Mouse (Mus musculus) midbrain, embryonic 13.5 days (tissue): Measurements from ENCODE around the gene Zfp827. TPM values are rescaled to one million over a fixed set of nuclear protein-coding genes. Genes with fewer than 3 reads are reported as not detected.

Source experiments
- ATAC-seq: fragments of 200-750 bp; cut with Nextera tagmentation; 2 replicates; pipeline ENCODE4 v1.8.0; 2017; ENCODE audit warnings: mild to moderate bottlenecking, moderate TSS enrichment, moderate library complexity
- H3K27ac ChIP-seq: fragments of 300-500 bp; sonication (generic); 2 replicates; pipeline ENCODE4 v1.5.1; 2015; ENCODE audit warnings: inconsistent platforms, mild to moderate bottlenecking, moderate library complexity
- H3K27me3 ChIP-seq: fragments of 300-500 bp; sonication (generic); 2 replicates; pipeline ENCODE4 v1.6.1; 2015; ENCODE audit warnings: mild to moderate bottlenecking, inconsistent platforms
- H3K36me3 ChIP-seq: fragments of 300-500 bp; sonication (generic); 2 replicates; pipeline ENCODE4 v1.6.1; 2015; ENCODE audit warnings: mild to moderate bottlenecking, inconsistent platforms
- H3K4me1 ChIP-seq: fragments of 300-500 bp; sonication (generic); replicated peaks from 2 replicates; pipeline ENCODE4 v1.6.1; 2015; ENCODE audit warnings: inconsistent platforms
- H3K4me2 ChIP-seq: fragments of 300-500 bp; sonication (generic); replicated peaks from 2 replicates; pipeline ENCODE4 v1.6.1; 2015; ENCODE audit warnings: moderate library complexity, mild to moderate bottlenecking, inconsistent platforms
- H3K4me3 ChIP-seq: fragments of 300-500 bp; sonication (generic); replicated peaks from 2 replicates; pipeline ENCODE4 v1.5.1; 2015; ENCODE audit warnings: mild to moderate bottlenecking, inconsistent platforms
- H3K9ac ChIP-seq: fragments of 300-500 bp; sonication (generic); replicated peaks from 2 replicates; pipeline ENCODE4 v1.6.1; 2015; ENCODE audit warnings: mild to moderate bottlenecking, inconsistent platforms
- H3K9me3 ChIP-seq: fragments of 300-500 bp; sonication (generic); 2 replicates; pipeline ENCODE4 v1.6.1; 2016; ENCODE audit warnings: mild to moderate bottlenecking, inconsistent platforms
- WGBS: fragments of 180-500 bp; shearing (Covaris S2); methylation state at CpG from one replicate; pipeline ENCODE4 v1.1.7; 2015; 5-methylcytosine and 5-hydroxymethylcytosine counted together
- polyA plus RNA-seq: library from polyadenylated mRNA; unstranded; fragments of >200 nt; fragmentation: Nextera tagmentation; extraction: Ambion mirVana; gene quantifications from 2 replicates; pipeline ENCODE4 v1.2.1, GENCODE M21; 2015

Zfp827 gene
- polyA plus RNA-seq, 1 experiment from 2014 or later, result 14.6 TPM

DNA sequence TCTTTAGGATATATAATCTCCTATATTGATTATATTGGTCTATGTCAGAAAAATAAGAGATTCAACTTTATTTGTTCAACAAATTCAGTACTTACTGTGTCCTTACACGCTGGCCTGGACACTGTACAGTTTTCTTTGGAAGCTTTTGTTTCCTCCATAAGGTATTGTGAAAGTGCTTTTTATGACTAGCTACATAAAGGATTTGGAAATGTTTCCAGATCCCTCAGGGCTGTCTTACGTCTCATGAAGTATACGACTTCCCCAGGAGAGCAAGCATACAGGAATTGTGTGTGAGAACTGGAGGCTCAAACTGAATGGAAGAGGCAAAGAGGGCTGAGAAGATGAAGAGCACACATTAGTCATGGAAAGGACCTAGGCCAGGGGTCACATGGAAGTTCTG is 45.1 kb downstream of the Zfp827 start:
- Histone ChIP-seq H3K27ac (no peak overlapping the region), H3K9ac (no peak overlapping the region), H3K4me2 (no peak overlapping the region), H3K36me3 (peaks cover 53% of the 10 kb centered on the region), H3K9me3 (no peaks in the 10 kb centered on the region), H3K4me3 (no peak overlapping the region), H3K4me1 (peaks cover 21% of the 10 kb centered on the region), H3K27me3 (no peaks in the 10 kb centered on the region)
- ATAC-seq, result no peak
- whole genome bisulfite sequencing, result 81% methylated on average over 3 of the region's 3 CpGs

DNA sequence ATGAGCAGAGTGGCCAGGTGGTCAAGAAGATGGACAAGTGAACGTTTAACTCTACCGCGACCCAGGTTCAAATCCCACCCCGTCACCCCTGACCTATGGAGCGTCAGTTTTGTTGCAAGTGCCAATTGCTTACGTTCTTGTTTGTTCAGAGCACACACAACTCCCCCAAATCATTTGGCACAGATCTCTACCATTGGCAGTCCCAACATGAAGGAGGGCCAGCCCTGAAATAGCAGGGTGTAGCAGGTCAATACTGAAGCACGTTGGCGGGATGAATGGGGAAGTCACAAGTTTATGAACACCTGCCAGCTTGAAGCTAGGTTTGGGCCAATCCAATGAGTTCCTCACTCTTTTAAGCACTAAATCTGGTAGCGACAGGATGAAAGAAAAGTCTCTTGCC is 46.7 kb downstream of the Zfp827 start:
- H3K4me2 ChIP-seq, result no peak overlapping the region
- peaks cover 50% of the 10 kb centered on the region for H3K36me3 ChIP-seq
- H3K4me1 ChIP-seq, result peaks cover 27% of the 10 kb centered on the region
- ATAC-seq, result no peak
- H3K27me3 ChIP-seq, result no peaks in the 10 kb centered on the region
- H3K9me3 ChIP-seq, result no peaks in the 10 kb centered on the region
- H3K9ac ChIP-seq, result no peak overlapping the region
- H3K4me3 ChIP-seq, result no peak overlapping the region
- WGBS, result 92% methylated on average over 9 of the region's 9 CpGs
- no peak overlapping the region for H3K27ac ChIP-seq

DNA sequence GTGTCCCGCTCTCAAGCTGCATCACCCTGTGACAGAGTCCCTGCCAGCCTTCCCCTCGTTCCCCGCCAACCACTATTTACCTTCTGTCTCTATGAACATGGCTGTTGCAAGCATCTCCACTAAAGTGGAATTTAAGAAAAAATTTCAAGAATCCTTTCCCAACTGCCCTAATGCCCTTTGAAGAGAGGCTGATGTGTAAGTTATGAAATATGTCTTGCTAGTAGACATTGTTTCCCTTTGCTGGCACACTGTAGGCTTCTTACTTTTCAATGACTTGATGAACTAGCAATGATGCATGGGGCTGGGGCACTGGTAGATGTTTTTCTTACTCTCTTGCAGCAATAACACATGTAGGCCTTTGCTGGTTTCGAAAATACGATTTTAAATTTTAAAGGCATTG is 49.0 kb downstream of the Zfp827 start:
- WGBS, result 92% methylated on average over 5 of the region's 5 CpGs
- ATAC-seq, result no peak
- no peak overlapping the region for H3K4me2 ChIP-seq
- H3K9me3 ChIP-seq, result no peaks in the 10 kb centered on the region
- H3K9ac ChIP-seq, result no peak overlapping the region
- peak overlapping the region; percentile 87; the same call in 1 of the 2 replicates for H3K27ac ChIP-seq
- H3K36me3 ChIP-seq, result peaks cover 36% of the 10 kb centered on the region
- no peak overlapping the region for H3K4me3 ChIP-seq
- H3K27me3 ChIP-seq, result no peaks in the 10 kb centered on the region
- H3K4me1 ChIP-seq, result peaks cover 31% of the 10 kb centered on the region

DNA sequence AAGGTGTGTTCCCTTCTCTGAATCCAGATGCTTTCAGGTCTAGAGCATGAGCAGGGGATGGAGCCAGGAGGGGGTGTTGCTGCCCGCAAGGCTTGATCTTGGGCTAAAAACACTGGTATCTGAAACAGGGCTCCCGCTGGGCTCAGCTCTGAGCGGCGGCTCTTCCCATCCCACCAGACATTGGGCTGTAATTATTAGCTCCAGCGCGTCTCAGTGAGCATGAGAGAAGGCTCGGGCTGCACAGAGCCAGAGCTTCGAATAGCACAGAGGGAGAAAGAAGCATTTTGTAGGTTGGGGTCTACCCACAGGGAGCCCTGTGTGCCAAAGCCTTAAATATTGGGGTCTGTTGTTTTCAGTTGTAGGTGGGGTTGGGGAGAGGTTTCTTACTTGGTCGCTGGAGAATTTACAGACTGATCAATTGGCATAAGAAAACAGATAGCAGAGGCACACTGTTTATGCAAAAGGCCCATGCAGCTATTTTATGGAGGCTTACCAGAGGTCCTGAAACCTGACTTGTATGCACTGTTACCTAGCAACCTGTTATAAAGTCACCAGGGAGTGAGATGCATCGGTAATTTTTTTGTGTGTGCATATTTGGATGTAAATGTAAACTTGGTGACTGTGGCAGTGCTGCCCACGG is 50.4 kb downstream of the Zfp827 start:
- 10% methylated on average over 11 of the region's 11 CpGs for WGBS
- Histone ChIP-seq H3K4me2 (peak overlapping the region; percentile 26), H3K36me3 (peaks cover 41% of the 10 kb centered on the region), H3K27me3 (no peaks in the 10 kb centered on the region), H3K27ac (peak overlapping the region; percentile 87), H3K4me1 (peaks cover 37% of the 10 kb centered on the region), H3K4me3 (no peak overlapping the region), H3K9ac (peak overlapping the region; percentile 39; the same call in 1 of the 2 replicates), H3K9me3 (no peaks in the 10 kb centered on the region)
- ATAC-seq, result peak; percentile 73

DNA sequence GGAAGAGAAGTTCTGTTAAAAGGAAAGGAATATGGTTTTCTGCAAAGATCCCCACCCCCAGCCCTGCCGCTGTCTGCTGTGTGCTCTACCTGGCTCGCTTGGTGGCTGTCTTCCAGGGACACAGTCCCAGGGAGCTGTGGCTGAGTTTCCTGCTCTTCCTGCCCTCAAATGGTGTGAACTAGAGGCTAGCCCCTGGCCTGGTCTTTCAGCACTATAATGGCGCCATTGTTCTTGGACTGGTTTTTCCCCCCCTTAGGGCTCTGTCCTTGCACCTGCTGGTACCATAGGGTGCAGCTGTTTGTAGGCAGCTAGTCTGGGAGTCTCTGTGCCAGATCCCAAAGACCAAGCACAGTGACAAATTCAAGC is 50.9 kb downstream of the Zfp827 start:
- H3K9me3 ChIP-seq, result no peaks in the 10 kb centered on the region
- H3K27ac ChIP-seq, result peak overlapping the region; percentile 87
- H3K27me3 ChIP-seq, result no peaks in the 10 kb centered on the region
- H3K4me3 ChIP-seq, result no peak overlapping the region
- 55% methylated on average over 3 of the region's 3 CpGs for WGBS
- peaks cover 37% of the 10 kb centered on the region for H3K4me1 ChIP-seq
- no peak overlapping the region for H3K9ac ChIP-seq
- H3K4me2 ChIP-seq, result peak overlapping the region; percentile 26
- H3K36me3 ChIP-seq, result peaks cover 41% of the 10 kb centered on the region
- ATAC-seq, result peak; percentile 47

DNA sequence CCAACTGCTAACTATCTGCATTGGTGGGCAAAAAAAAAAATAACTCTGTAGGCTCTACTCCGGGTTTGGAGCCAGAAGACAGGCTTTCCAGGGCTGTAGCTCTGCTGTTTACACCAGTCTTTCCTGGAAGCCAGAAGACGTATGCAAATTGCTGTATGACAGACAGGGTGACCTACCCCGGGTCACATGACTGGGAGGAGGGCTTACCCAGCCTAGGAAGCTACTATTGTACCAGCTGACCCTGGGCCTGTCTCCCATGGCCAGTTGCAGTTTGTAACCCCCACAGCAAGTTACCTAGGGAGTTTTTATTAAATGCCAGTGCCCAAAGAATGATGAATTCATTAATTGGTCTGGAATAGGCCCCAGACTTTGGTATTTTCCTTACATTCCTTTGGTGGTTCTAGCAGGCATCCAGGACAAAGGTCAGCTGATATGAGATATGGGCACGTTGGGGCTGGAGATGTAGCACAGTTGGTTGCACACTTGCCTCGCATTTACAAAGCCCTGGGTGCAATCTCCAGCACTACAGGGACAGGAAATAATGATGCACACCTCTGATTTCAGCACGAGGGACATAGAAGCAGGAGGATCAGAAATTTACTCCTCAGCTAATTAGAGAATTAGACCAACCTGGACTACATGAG is 52.0 kb downstream of the Zfp827 start:
- ATAC-seq, result no peak
- Histone ChIP-seq H3K27ac (peak overlapping the region; percentile 87; the same call in 1 of the 2 replicates), H3K4me1 (peaks cover 37% of the 10 kb centered on the region), H3K36me3 (peaks cover 34% of the 10 kb centered on the region), H3K9me3 (no peaks in the 10 kb centered on the region), H3K4me3 (no peak overlapping the region), H3K27me3 (no peaks in the 10 kb centered on the region), H3K4me2 (no peak overlapping the region), H3K9ac (no peak overlapping the region)
- WGBS, result 78% methylated on average over 6 of the region's 6 CpGs

DNA sequence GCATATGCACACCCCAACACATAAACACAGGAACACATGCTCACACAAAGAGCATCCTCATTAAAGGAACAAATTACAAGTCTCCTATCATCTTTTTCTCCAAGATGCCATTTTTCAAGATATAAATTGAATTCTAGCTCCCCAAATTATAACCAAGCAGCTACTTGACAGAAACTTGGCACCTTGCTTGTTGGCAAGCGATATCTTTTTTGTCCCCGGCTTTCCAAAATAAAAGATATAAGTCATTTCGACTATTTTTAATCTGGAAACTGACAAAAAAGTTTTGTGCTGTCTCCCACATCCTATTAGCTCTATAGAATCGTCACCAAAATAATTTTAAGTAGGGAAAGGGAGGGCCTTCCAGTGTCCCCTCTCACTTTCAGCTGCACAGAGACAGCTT is 53.1 kb downstream of the Zfp827 start:
- Histone ChIP-seq H3K9me3 (no peaks in the 10 kb centered on the region), H3K4me1 (peaks cover 37% of the 10 kb centered on the region), H3K36me3 (peaks cover 23% of the 10 kb centered on the region), H3K9ac (no peak overlapping the region), H3K4me3 (no peak overlapping the region), H3K4me2 (no peak overlapping the region), H3K27me3 (no peaks in the 10 kb centered on the region), H3K27ac (no peak overlapping the region)
- 92% methylated on average over 4 of the region's 4 CpGs for WGBS
- ATAC-seq, result no peak

DNA sequence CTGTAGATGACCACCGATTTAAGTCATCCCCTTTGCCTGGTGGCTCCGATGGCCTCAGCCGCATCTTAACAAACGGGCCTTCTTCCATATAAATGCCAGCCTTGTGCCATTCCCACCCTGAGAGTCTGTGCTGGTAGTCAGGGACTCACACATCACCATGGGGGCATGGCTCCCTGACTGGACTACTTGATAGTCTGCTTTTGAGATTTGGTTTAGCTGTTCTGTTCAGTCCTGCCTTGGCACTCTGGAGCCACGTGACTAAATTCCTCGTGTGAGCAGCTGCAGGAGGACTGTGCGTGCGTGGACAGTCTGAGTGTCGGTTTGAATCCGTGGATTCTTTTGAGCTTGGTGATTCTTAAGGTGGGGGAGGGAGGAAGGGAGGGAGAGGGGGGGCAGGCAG is 53.7 kb downstream of the Zfp827 start:
- Histone ChIP-seq H3K4me1 (peaks cover 37% of the 10 kb centered on the region), H3K4me3 (no peak overlapping the region), H3K36me3 (peaks cover 21% of the 10 kb centered on the region), H3K9ac (no peak overlapping the region), H3K4me2 (no peak overlapping the region), H3K9me3 (no peaks in the 10 kb centered on the region), H3K27me3 (no peaks in the 10 kb centered on the region), H3K27ac (no peak overlapping the region)
- ATAC-seq, result no peak
- 70% methylated on average over 10 of the region's 10 CpGs for WGBS

DNA sequence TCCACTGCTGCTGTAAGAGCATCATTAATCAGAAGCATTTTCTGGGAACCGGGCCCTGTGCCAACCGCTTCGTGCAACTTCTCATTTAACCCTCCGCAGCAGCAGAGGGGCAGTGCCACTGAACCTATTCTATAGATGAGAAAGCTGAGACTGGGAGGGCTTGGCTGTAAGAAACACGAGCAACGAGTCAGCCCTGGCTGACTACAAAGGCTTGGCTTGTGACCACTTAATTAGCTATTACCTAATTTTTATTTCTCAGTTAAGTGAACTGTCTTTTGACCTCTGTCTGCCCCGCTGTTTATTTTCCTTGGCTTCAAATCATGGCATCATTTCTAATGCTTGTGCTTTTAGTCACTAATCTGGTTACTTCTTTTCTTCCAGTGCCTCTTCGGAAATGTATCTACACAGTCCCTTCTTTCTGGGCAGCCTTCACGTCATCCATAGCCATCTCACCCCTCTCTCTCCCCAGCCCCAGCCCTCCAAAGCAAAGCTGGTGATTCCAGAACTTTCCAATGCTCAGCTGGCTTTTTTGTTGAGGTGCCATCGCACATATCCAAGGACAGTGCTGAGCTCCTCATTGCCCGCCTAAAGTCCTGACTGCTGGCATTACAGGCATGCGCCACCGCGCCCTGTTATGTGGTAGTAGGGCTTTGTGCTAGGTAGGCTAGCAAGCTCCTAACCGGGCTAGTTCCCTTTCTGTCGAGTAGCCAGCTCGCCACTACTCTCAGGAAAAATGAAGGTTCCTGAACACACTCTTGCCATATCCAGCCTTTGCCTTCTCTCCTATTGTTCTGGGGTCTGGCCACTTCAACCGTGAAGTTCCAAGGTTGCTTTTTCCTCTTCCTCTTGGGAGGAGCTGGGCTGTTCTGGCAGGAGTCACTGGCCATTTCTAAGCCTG is 55.5 kb downstream of the Zfp827 start:
- H3K9me3 ChIP-seq, result no peaks in the 10 kb centered on the region
- ATAC-seq, result no peak
- H3K4me2 ChIP-seq, result no peak overlapping the region
- peaks cover 26% of the 10 kb centered on the region for H3K36me3 ChIP-seq
- no peak overlapping the region for H3K9ac ChIP-seq
- H3K27ac ChIP-seq, result no peak overlapping the region
- H3K4me1 ChIP-seq, result peaks cover 23% of the 10 kb centered on the region
- H3K4me3 ChIP-seq, result no peak overlapping the region
- WGBS, result 84% methylated on average over 18 of the region's 18 CpGs
- H3K27me3 ChIP-seq, result no peaks in the 10 kb centered on the region

DNA sequence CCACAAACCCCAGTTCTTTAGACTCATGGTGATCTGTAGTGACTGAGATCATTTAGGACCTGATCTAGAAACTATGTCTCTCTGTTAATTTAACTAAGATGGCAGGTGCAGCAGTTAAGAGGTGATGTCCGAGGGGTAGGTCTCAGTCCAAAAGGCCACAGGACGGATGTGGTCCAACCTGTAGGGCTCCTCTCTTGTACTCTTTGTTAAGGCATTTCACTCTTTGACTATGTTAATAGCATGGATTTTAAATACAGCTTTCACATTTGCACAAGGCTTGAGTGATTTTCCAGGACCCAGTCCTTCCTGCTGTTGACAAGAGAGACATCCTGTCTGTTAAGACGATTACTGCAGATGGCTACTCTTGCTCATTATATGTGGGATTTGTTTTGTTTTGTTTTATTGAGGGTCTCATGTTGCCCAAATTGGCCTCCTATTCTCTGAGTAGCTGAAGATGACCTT is 56.2 kb downstream of the Zfp827 start:
- Histone ChIP-seq H3K27ac (no peak overlapping the region), H3K36me3 (peaks cover 33% of the 10 kb centered on the region), H3K27me3 (no peaks in the 10 kb centered on the region), H3K4me2 (no peak overlapping the region), H3K4me3 (no peak overlapping the region), H3K9ac (no peak overlapping the region), H3K4me1 (peaks cover 16% of the 10 kb centered on the region), H3K9me3 (no peaks in the 10 kb centered on the region)
- no peak for ATAC-seq
- WGBS, result 85% methylated on average over 3 of the region's 3 CpGs

DNA sequence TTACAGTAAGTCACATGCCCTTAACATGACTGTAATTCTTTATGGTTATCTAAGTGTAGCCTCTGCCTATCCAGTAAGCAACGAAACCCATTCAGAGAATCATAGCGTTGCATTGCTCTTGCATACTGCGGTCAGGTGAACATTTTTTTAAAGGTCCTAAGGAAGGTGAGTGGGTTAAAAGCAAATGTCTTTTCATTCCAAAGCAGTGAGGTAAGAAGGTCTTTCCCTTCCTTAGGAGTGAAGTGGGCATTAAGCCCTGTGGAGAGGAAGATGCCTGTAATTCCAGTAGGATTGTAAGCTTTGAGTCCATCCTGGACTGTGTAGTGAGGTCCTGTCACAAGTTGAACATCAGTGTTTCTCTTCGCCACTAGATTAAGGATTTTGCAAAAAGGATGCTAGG is 66.2 kb downstream of the Zfp827 start:
- WGBS, result 98% methylated on average over 4 of the region's 4 CpGs
- Histone ChIP-seq H3K36me3 (peaks cover 20% of the 10 kb centered on the region), H3K27ac (no peak overlapping the region), H3K9ac (no peak overlapping the region), H3K27me3 (no peaks in the 10 kb centered on the region), H3K4me2 (no peak overlapping the region), H3K4me1 (0 out of 2 replicates have a peak, but pooled peaks cover 3% of the 10 kb centered on the region), H3K9me3 (no peaks in the 10 kb centered on the region), H3K4me3 (no peak overlapping the region)
- no peak for ATAC-seq

DNA sequence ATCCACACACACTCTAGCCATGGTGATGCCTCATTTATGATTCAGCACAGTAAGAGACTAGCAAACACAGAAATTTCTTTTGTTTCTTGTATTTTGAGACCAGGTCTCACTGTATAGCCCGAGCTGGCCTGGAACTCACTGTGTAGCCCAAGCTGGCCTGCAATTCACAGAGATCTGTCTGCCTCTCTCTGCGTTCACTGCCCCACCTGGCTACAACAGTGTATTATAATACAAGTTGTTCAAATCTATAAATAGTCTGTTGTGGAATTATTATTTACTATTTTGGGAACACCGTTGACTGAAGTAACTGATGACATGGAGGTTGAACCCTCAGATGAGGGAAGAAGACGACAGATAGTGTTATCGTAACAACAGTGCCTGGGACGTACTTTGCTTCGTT is 66.9 kb downstream of the Zfp827 start:
- H3K36me3 ChIP-seq, result peaks cover 17% of the 10 kb centered on the region
- no peak overlapping the region for H3K9ac ChIP-seq
- 95% methylated on average over 7 of the region's 7 CpGs for WGBS
- H3K4me3 ChIP-seq, result no peak overlapping the region
- no peaks in the 10 kb centered on the region for H3K27me3 ChIP-seq
- H3K9me3 ChIP-seq, result no peaks in the 10 kb centered on the region
- 0 out of 2 replicates have a peak, but pooled peaks cover 3% of the 10 kb centered on the region for H3K4me1 ChIP-seq
- H3K4me2 ChIP-seq, result no peak overlapping the region
- ATAC-seq, result no peak
- no peak overlapping the region for H3K27ac ChIP-seq
